Mouse (Mus musculus) v-Abl transformed pro-B cells (cell line): ENCODE data around the gene Natd1.

ENCODE experiments used
- in situ Hi-C, 2 experiments: fragments of 400-800 bp; cut with MboI; formaldehyde crosslinking; loops; one replicate each; pipeline ENCODE4 v1.15.1; 2025; ENCODE audit not compliant: unreplicated experiment in 2 of 2

Natd1 gene

DNA sequence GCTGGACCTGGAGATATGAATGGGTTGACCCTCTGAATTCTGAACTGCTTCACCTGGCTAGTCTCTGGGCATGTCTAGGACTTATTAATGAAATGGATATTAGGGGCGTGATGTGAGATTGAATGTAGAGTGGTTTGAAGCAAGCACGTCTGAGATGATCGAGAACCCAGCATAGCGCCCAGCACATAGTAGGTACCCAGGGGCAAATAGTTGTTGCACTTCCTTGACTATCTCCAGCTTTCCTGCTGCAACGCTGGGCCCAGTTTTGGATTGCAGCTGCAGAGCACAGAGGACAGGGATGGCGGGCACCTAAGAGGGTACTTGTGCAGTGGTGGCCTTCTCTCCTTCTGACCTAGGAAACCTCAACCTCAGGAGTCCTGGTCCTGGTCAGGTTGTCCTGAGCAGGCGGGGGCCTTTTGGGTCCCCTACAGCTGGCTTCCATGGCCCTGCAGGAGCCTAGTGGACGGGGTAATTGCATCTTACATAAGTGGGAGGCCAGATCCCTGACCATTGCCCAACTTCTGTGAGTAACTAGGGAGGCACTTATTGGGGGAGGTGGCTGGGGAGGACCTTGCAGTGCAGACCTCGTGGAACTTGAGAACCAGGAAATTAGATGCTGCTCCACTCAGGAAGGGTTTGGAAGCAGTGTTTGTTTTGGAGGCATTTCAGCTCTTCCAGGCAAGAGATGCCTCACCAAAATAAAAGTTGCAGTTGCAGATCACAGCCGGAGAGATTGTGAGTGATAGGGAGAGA is 18.8 kb upstream of the Natd1 start:
- in situ Hi-C loops, result loop anchor here (10.0 to 25.0 kb wide), 2 partner anchors 154 to 231 kb away; no protein-coding TSS in a partner anchor

- in situ Hi-C loops, result loop anchor here (10.0 to 25.0 kb wide), 2 partner anchors 155 to 232 kb away; no protein-coding TSS in a partner anchor
Measured at GRCm38 (mm10) chr11:60932503-60933020, 18.0 kb upstream of the Natd1 start.

- in situ Hi-C loops, result loop anchor here (10.0 to 25.0 kb wide), 2 partner anchors 155 to 233 kb away; no protein-coding TSS in a partner anchor
Measured at GRCm38 (mm10) chr11:60931869-60932481, 17.4 kb upstream of the Natd1 start, which contains the start of gene Map2k3. Gene Map2k3, plus strand, starts transcription at chr11:60932033.

GRCm38 (mm10) chr11:60931282-60931868 is 16.8 kb upstream of the Natd1 start:
- in situ Hi-C loops, result loop anchor here (10.0 to 25.0 kb wide), 2 partner anchors 156 to 233 kb away; no protein-coding TSS in a partner anchor

DNA sequence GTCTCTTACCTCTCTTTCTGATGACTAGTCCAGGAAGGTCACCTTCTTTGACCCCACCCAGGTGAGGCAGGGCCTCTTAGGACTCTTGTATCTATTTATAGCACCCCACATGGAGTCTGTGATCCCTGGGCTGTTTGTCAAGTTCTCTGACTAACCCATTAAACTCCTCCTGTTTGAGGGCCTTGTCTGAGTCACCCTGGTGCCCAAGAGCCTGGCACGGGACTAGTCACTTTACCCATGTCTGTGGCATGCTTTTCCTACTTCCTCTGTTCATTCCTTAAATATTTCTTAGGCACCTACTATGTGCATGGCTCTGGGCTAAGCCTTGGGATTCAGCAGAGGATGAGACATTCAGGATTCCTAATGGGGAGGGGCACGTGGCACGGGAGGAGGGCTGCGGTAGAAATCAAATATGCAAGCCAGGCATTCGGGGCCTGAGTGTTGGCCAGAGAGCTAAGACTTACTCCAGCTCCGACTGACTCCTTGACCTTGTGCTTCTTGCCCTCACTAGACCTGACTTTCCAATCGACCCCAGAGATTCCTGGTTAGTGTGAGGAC is 16.3 kb upstream of the Natd1 start:
- in situ Hi-C loops, result loop anchor here (10.0 to 25.0 kb wide), 2 partner anchors 156 to 234 kb away; no protein-coding TSS in a partner anchor

DNA sequence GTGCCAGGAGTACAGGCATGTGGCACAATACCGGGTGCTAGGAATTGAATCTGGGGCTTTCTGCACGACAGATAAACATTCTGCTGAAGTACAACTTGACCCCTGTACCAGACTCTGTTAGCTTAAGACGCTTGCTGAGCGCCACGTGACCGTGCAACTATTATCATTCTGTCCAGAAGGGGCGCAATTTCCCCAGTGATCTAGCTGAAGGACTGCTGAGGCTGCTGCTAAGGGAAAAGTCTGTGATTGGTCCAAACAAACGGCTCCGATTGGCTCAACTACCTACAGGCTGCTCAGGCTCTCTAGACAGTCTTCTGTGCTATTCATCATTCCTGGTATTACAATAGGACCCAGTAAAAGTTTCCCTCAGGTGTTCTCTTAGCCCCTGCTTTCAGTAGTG is 12.7 kb upstream of the Natd1 start:
- in situ Hi-C loops, result loop anchor here (10.0 to 25.0 kb wide), 2 partner anchors 160 to 168 kb away; no protein-coding TSS in a partner anchor

- in situ Hi-C loops, result loop anchor here (10.0 to 25.0 kb wide), 2 partner anchors 162 to 170 kb away; no protein-coding TSS in a partner anchor
Measured at GRCm38 (mm10) chr11:60924981-60925380, 10.4 kb upstream of the Natd1 start.

DNA sequence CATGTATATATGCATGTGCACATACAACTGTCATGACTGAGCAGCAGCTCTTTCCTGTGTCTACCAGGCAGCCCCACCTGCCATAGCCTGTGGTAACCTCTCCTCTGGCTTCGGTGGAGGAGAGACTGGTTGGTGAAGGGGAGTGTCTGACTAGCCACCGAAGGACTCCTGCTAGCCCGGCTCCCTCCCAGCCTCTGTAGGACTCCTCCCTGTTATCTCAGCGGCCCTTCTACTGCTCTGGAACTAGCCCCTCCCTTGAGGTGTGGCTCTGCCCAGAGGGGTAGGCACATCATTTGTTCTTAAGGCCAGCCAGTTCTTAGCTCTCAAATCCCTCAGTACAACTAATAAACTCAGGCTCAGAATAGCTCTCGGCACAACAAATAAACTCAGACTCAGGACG is 9.9 kb upstream of the Natd1 start:
- in situ Hi-C loops, result loop anchor here in 1 of 2 experiments (10.0 kb wide), 1 partner anchor 170 kb away; no protein-coding TSS in a partner anchor

DNA sequence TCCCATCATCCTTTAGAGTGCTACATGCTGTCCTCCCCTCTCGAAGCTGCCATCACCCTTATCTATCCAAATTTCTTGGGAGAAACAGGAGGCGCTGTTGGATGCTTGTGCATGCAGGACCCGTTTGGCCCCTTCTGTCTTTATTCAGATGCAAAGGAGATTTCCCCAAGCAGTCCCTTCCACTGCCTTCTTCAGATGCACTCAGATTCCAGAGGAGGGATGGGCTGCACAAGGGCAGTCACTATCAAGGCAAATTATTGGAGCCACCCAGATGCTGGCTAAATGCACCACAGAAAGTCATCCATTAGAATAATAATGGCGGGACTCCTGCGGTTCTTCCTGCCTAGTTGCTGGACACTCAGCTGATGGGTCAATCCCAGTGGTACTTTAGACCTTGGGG is 8.4 kb upstream of the Natd1 start:
- in situ Hi-C loops, result loop anchor here in 1 of 2 experiments (10.0 kb wide), 1 partner anchor 172 kb away; no protein-coding TSS in a partner anchor

DNA sequence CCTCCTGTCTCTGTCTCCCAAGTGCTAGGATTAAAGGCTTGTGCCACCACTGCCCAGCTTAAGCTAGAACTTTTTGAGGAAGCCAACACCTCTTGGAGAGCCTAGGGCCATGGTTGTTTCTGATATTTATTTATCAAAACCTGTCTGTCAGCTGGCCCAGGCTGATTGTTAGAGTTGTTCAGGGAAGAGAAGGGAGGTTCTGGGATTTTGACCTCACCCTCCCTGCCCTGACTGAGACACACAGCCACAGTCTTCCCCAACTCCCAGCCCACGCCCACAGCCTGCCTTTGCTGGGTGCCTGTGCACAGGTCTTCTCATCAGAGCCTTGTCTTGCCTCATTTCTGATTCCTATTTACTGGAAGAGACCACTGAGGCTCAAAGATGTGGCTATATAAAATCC is 7.6 kb upstream of the Natd1 start:
- in situ Hi-C loops, result loop anchor here in 1 of 2 experiments (10.0 kb wide), 1 partner anchor 173 kb away; no protein-coding TSS in a partner anchor

DNA sequence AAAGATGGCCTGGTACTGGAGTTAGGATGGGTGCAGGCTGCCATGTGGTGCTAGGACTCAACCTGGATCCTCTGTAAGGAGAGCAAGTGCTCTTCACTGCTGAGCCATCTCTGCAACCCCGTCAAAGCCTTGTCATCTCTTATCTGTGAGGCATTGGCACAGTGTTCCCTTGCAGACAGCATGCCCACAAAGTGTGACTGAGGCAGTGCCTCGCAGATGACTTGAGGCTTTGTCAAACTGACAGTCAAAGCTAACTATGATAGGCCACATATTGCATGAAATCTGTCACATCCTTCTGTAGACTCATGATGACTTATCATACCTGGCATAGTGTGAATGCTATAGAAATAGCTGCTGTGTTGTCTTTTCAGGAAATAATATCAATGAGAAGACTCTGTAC is 5.5 kb upstream of the Natd1 start:
- in situ Hi-C loops, result loop anchor here in 1 of 2 experiments (10.0 kb wide), 1 partner anchor 175 kb away; no protein-coding TSS in a partner anchor

GRCm38 (mm10) chr11:60915201-60915600 is 651 bp upstream of the Natd1 start:
- in situ Hi-C loops, result no loop called here

GRCm38 (mm10) chr11:60913301-60914196 is 1.0 kb downstream of the Natd1 start:
- in situ Hi-C loops, result no loop called here

- in situ Hi-C loops, result no loop called here
Measured at GRCm38 (mm10) chr11:60912525-60912973, 2.0 kb downstream of the Natd1 start.

GRCm38 (mm10) chr11:60909626-60910025 is 4.9 kb downstream of the Natd1 start:
- in situ Hi-C loops, result no loop called here

- in situ Hi-C loops, result no loop called here
Measured at GRCm38 (mm10) chr11:60908073-60908472, 6.5 kb downstream of the Natd1 start.

DNA sequence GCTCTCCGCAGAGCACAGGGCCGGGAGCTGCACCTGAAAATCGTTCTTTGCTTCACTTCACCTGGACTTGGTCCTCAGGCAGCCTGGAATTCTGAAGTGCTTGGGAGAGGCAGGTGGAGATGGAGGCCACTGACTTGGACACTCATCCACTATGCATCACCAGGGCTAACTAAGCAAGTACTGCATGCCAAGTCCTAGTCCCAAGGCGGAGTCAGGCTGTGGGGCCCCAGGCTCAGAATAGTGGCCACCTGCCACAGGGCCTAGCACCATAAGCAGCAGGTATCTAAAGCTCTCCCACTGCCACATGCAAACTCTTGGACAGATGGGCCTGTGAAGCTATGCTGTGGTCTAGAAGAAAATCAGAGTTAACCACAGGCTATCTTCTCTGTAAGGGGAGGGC is 8.1 kb downstream of the Natd1 start:
- in situ Hi-C loops, result no loop called here

DNA sequence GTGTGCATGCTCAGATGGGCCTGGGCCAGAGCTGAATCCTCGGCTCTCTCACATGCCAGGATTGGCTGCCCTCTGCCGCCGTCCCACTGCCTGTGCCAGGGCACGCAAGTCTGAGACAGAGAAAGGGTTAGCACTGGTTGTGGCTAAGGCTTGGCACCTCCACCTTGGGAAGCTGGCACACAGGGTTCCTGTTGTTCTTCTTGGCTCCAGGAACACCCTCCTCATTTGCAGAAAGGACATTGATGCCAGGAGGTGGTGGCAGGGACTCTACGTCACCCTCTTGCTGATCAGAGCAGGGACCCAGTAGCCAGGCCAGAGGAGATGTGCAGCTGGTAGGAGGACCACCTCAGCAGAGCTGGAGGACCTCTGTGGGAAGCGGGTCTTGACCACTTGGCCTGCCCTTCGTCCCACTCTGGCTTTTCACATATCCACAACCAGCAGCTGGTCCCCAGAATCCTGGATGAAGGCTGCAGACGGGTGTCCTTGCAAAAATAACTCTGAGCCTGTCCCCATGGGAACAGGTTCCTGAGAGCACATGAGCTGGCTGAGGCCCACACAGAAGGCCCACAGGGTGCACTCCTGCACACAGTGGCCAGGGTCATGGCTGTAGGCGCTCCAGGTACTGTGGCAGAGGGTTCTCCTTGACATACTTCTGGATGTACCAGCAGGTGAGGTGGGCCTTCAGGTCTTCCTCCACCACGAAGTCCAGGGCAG is 9.0 kb downstream of the Natd1 start:
- in situ Hi-C loops, result no loop called here

DNA sequence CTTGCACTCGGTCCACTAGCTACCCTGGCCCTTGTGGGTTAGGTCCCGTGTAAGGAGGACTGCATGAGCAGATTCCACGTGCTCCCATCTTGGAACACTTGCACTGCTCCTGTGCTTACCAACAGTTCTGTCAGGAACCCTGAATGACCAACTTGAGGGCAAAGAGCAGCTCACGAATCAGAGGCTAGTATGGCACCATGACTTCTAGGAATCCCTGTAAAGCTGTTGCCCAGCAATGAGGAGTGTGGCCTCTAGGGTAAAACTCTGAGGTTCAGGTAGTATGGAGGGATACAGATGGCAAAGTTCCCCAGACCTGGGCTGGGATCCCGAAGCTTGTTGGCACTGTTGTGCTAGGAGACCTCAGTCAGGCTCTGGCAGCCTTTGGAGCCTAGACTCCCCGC is 10.9 kb downstream of the Natd1 start:
- in situ Hi-C loops, result no loop called here
